Mouse (Mus musculus) G1E-ER4 (cell line): ENCODE measurements around the gene Vdr. TPM values are rescaled to one million over a fixed set of nuclear protein-coding genes. Genes with fewer than 3 reads are reported as not detected.

Source experiments
- GATA1 ChIP-seq: IDR thresholded peaks from one replicate; pipeline ENCODE4 v1.8.0; 2012; ENCODE audit warnings: low read length, inconsistent platforms
- polyA plus RNA-seq: library from polyadenylated mRNA; stranded (reverse); fragments of >175 nt; gene quantifications from 2 replicates; pipeline ENCODE4 v1.2.3, GENCODE M21; 2012

Gene Vdr
- polyA plus RNA-seq, 1 experiment: not detected

GRCm38 (mm10) chr15:97832764-97833479 is 77.5 kb downstream of the Vdr start:
- TF ChIP-seq GATA1: no peak

- TF ChIP-seq GATA1: no peak
These were observed 78.3 kb downstream of the Vdr start for GRCm38 (mm10) chr15:97831987-97832640.

GRCm38 (mm10) chr15:97831242-97831986 is 79.0 kb downstream of the Vdr start:
- TF ChIP-seq GATA1: no peak

- no peak for TF ChIP-seq GATA1
These were observed 79.6 kb downstream of the Vdr start for GRCm38 (mm10) chr15:97830788-97831241.

- no peak for TF ChIP-seq GATA1
These were observed 80.1 kb downstream of the Vdr start for GRCm38 (mm10) chr15:97830253-97830787.

GRCm38 (mm10) chr15:97829432-97829831 is 81.0 kb downstream of the Vdr start:
- TF ChIP-seq GATA1: no peak

- no peak for TF ChIP-seq GATA1
These were observed 81.5 kb downstream of the Vdr start for GRCm38 (mm10) chr15:97828901-97829338.

- TF ChIP-seq GATA1: no peak
These were observed 82.1 kb downstream of the Vdr start for GRCm38 (mm10) chr15:97828221-97828842.

GRCm38 (mm10) chr15:97827401-97827800 is 83.0 kb downstream of the Vdr start:
- TF ChIP-seq GATA1: no peak

- TF ChIP-seq GATA1: no peak
These were observed 83.7 kb downstream of the Vdr start for GRCm38 (mm10) chr15:97826588-97827261.

GRCm38 (mm10) chr15:97825941-97826587 is 84.4 kb downstream of the Vdr start:
- TF ChIP-seq GATA1: no peak

GRCm38 (mm10) chr15:97825071-97825940 is 85.1 kb downstream of the Vdr start:
- TF ChIP-seq GATA1: no peak

GRCm38 (mm10) chr15:97824042-97824441 is 86.4 kb downstream of the Vdr start:
- TF ChIP-seq GATA1: no peak

- TF ChIP-seq GATA1: no peak
These were observed 87.0 kb downstream of the Vdr start for GRCm38 (mm10) chr15:97823479-97823878.
